Mouse (Mus musculus) erythroblast, embryonic 14.5 days (primary cell): ENCODE data around the gene Dhrs7c.

Experiments
- GATA1 ChIP-seq: IDR thresholded peaks from 2 replicates; pipeline ENCODE4 v1.6.1; 2012; ENCODE audit warnings: low read length, inconsistent platforms, mixed read lengths
- TAL1 ChIP-seq: IDR thresholded peaks from 3 replicates; pipeline ENCODE4 v1.6.1; 2012; ENCODE audit warnings: low read length, inconsistent platforms, mixed read lengths

GRCm38 (mm10) chr11:67806832-67807597, 9.0 kb downstream of the Dhrs7c start:
- TF ChIP-seq GATA1 = no peak
- no peak for TF ChIP-seq TAL1
